ENCODE assay signal across 11 mouse cellular contexts in the genomic region with DNA sequence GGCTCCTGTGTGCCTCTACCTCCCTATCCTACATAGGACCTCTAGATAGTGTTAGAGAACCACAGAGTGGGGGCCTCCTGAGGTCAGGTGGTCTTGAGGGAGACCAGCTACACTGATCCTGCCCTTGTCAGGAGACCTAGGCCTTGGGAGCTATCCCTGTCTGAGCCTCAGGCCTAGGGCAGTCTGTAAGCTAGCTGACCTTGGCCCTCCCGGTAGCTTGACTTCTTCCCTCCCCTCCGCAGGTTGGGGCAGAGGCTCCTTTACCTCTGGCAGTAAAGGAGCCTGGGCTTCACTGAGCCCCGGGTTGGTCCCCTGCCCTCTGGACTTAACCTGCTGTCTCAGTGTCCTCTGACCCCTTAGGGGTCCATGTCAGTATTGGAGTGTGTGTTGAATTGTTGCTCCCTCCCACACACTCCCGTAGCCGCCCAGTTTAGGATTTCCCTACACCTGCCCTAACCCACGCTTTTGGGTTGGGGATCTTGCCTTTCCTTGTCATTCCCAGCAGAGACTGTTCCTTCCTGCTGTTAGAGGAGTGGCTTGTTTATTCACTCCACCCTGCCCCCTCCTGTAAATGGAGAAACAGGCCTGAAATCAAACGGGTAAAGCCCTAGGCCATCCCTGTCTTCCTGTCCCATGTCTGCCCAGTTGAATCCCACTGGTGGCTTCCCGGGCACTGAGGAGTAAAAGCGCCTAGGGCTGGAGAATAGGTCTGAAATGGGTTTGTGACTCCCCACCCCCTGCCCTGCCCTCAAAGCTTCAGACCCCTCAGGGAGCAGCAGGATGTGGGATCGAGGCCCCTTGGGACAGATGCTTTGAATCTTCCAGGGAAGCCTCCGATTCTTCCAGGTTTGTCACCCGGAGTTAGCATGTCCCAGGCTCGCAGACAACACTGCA. TPM values are rescaled to one million over a fixed set of nuclear protein-coding genes. Genes with fewer than 3 reads are reported as not detected.
DNase-seq lines count a peak whose midpoint lies in the region; ATAC-seq and TF ChIP-seq lines count a peak whose summit lies in the region.
"Had no signal": no experiment of that assay in that cellular context is flagged by ENCODE, and none has a peak within 500 bp of the region (broad histone marks: within the 10 kb centered on the region; RNA-seq: fewer than 3 reads in every experiment).

No protein-coding gene starts in this region.

- H3K4me2 ChIP-seq in hindbrain, embryonic 14.5 days (replicated peaks): no peak overlapping the region
- H3K4me2 ChIP-seq in neural tube, embryonic 12.5 days (replicated peaks): no peak overlapping the region

- H3K4me1 ChIP-seq in hindbrain, embryonic 10.5 days (replicated peaks): peaks cover 31% of the 10 kb centered on the region
- H3K4me1 ChIP-seq in hindbrain, embryonic 14.5 days (replicated peaks; ENCODE audit: control insufficient read depth, insufficient read depth, low read length): peaks cover 16% of the 10 kb centered on the region
- H3K4me1 ChIP-seq in neural tube, embryonic 12.5 days: peaks cover 19% of the 10 kb centered on the region
- H3K4me1 ChIP-seq in thymus, adult 2 months (replicated peaks; ENCODE audit: control insufficient read depth, insufficient read depth, low read length): peaks cover 6% of the 10 kb centered on the region

- H3K36me3 ChIP-seq in hindbrain, embryonic 10.5 days: peaks cover 99% of the 10 kb centered on the region
- H3K36me3 ChIP-seq in hindbrain, embryonic 14.5 days (replicated peaks; ENCODE audit: control insufficient read depth, insufficient read depth): peaks cover 77% of the 10 kb centered on the region
- peaks cover 76% of the 10 kb centered on the region for H3K36me3 ChIP-seq in neural tube, embryonic 12.5 days
- H3K36me3 ChIP-seq in thymus, adult 2 months (ENCODE audit: control insufficient read depth, insufficient read depth, low read length): peaks cover 48% of the 10 kb centered on the region

- DNase-seq in cerebellum, adult 8-10 months: peak; percentile 17
- no peak for DNase-seq in cerebellum, adult 11-12 months
- DNase-seq in hindbrain, embryonic 10.5 days (ENCODE audit: low spot score): no peak
- no peak for DNase-seq in hindbrain, embryonic 14.5 days (ENCODE audit: low spot score)
- no peak for DNase-seq in neural tube, embryonic 10.5 days (ENCODE audit: extremely low spot score, low spot score)
- DNase-seq in testis, postnatal 10 days (ENCODE audit: low spot score): peak; percentile 42
- no peak for DNase-seq in thymus, adult 2 months
- DNase-seq: B cell, adult 2 months; left cerebral cortex, postnatal 4 days had no signal

- no peak for TF ChIP-seq CTCF in thymus, adult 2 months (IDR thresholded peaks at IDR 0.05; ENCODE audit: borderline replicate concordance, control insufficient read depth, extremely low read depth, insufficient read depth, low read length, poor library complexity)

- H3K9me3 ChIP-seq in hindbrain, embryonic 10.5 days: no peaks in the 10 kb centered on the region
- no peaks in the 10 kb centered on the region for H3K9me3 ChIP-seq in hindbrain, embryonic 14.5 days (ENCODE audit: control insufficient read depth, low read length)
- H3K9me3 ChIP-seq in neural tube, embryonic 12.5 days: no peaks in the 10 kb centered on the region

- TF ChIP-seq POLR2A in thymus, adult 2 months (IDR thresholded peaks at IDR 0.05; ENCODE audit: control insufficient read depth, extremely low read depth, insufficient read depth, low read length, poor library complexity): no peak

- H3K9ac ChIP-seq in hindbrain, embryonic 14.5 days: no peak overlapping the region
- H3K9ac ChIP-seq in neural tube, embryonic 12.5 days: no peak overlapping the region

- H3K4me3 ChIP-seq in hindbrain, embryonic 10.5 days: no peak overlapping the region
- H3K4me3 ChIP-seq in hindbrain, embryonic 14.5 days (replicated peaks; ENCODE audit: low read length): no peak overlapping the region
- no peak overlapping the region for H3K4me3 ChIP-seq in neural tube, embryonic 12.5 days
- H3K4me3 ChIP-seq in thymus, adult 2 months (ENCODE audit: control insufficient read depth, insufficient read depth, low read length): no peak overlapping the region

- no peaks in the 10 kb centered on the region for H3K27me3 ChIP-seq in hindbrain, embryonic 10.5 days (ENCODE audit: insufficient read depth, poor library complexity, severe bottlenecking)
- no peaks in the 10 kb centered on the region for H3K27me3 ChIP-seq in hindbrain, embryonic 14.5 days (ENCODE audit: control insufficient read depth, insufficient read depth, low read length)
- no peaks in the 10 kb centered on the region for H3K27me3 ChIP-seq in neural tube, embryonic 12.5 days (replicated peaks)
- no peaks in the 10 kb centered on the region for H3K27me3 ChIP-seq in thymus, adult 2 months (ENCODE audit: control insufficient read depth, insufficient read depth, low read length)

- 67% methylated on average over 13 of the region's 13 CpGs for WGBS in hindbrain, embryonic 10.5 days
- WGBS in hindbrain, embryonic 14.5 days: 59% methylated on average over 13 of the region's 13 CpGs
- WGBS in neural tube, embryonic 12.5 days: 70% methylated on average over 13 of the region's 13 CpGs
- 92% methylated on average over 13 of the region's 13 CpGs for WGBS in thymus, adult 2 months

- ATAC-seq in hindbrain, embryonic 14.5 days (ENCODE audit: low FRiP score): no peak
- ATAC-seq in neural tube, embryonic 12.5 days (ENCODE audit: low FRiP score, low read depth): no peak
- ATAC-seq: lung, postnatal 0 days had no signal

- peak overlapping the region; percentile 40; the same call in 1 of the 2 replicates for H3K27ac ChIP-seq in hindbrain, embryonic 10.5 days
- no peak overlapping the region for H3K27ac ChIP-seq in hindbrain, embryonic 14.5 days
- H3K27ac ChIP-seq in neural tube, embryonic 12.5 days: 0 out of 2 replicates have a peak overlapping the region, but pooled peaks have one; percentile 39
- H3K27ac ChIP-seq in thymus, adult 2 months (ENCODE audit: control insufficient read depth, insufficient read depth, low read length): no peak overlapping the region

RNA-seq across cellular contexts. Expression of a gene that starts 4.4 kb away (rescaled TPM):
- 0.54 and 0.78 TPM in 2 replicates for polyA plus RNA-seq in hindbrain, embryonic 10.5 days (2016; fragmentation: Nextera tagmentation; extraction: Ambion mirVana)
- 2.0 and 2.2 TPM in 2 replicates for polyA plus RNA-seq in hindbrain, embryonic 14.5 days (2014; fragmentation: Nextera tagmentation; extraction: Ambion mirVana)
- polyA plus RNA-seq in neural tube, embryonic 12.5 days (2016; fragmentation: Nextera tagmentation; extraction: Ambion mirVana): 0.97 and 1.4 TPM in 2 replicates
- polyA plus RNA-seq in thymus, adult 2 months (2012; rRNA removed): 108 and 187 TPM in 2 replicates

RNA-seq across cellular contexts. Expression of a gene that starts 7.6 kb away (rescaled TPM):
- not detected in 2 replicates for polyA plus RNA-seq in hindbrain, embryonic 10.5 days (2016; fragmentation: Nextera tagmentation; extraction: Ambion mirVana)
- polyA plus RNA-seq in hindbrain, embryonic 14.5 days (2014; fragmentation: Nextera tagmentation; extraction: Ambion mirVana): not detected in 2 replicates
- not detected in 2 replicates for polyA plus RNA-seq in neural tube, embryonic 12.5 days (2016; fragmentation: Nextera tagmentation; extraction: Ambion mirVana)
- polyA plus RNA-seq in thymus, adult 2 months (2012; rRNA removed): not detected in 2 replicates

RNA-seq across cellular contexts. Expression of a gene that starts 11.0 kb away (rescaled TPM):
- polyA plus RNA-seq in hindbrain, embryonic 10.5 days (2016; fragmentation: Nextera tagmentation; extraction: Ambion mirVana): 101 and 118 TPM in 2 replicates
- polyA plus RNA-seq in hindbrain, embryonic 14.5 days (2014; fragmentation: Nextera tagmentation; extraction: Ambion mirVana): 93.2 and 107 TPM in 2 replicates
- 142 and 146 TPM in 2 replicates for polyA plus RNA-seq in neural tube, embryonic 12.5 days (2016; fragmentation: Nextera tagmentation; extraction: Ambion mirVana)
- 106 and 111 TPM in 2 replicates for polyA plus RNA-seq in thymus, adult 2 months (2012; rRNA removed)

RNA-seq across cellular contexts. Expression of a gene that starts 12.5 kb away (rescaled TPM):
- polyA plus RNA-seq in hindbrain, embryonic 10.5 days (2016; fragmentation: Nextera tagmentation; extraction: Ambion mirVana): 152 and 174 TPM in 2 replicates
- 182 and 202 TPM in 2 replicates for polyA plus RNA-seq in hindbrain, embryonic 14.5 days (2014; fragmentation: Nextera tagmentation; extraction: Ambion mirVana)
- polyA plus RNA-seq in neural tube, embryonic 12.5 days (2016; fragmentation: Nextera tagmentation; extraction: Ambion mirVana): 169 and 170 TPM in 2 replicates
- polyA plus RNA-seq in thymus, adult 2 months (2012; rRNA removed): 227 and 284 TPM in 2 replicates

RNA-seq across cellular contexts. Expression of a gene that starts 42.7 kb away (rescaled TPM):
- 12.6 and 29.0 TPM in 2 replicates for polyA plus RNA-seq in hindbrain, embryonic 10.5 days (2016; fragmentation: Nextera tagmentation; extraction: Ambion mirVana)
- polyA plus RNA-seq in hindbrain, embryonic 14.5 days (2014; fragmentation: Nextera tagmentation; extraction: Ambion mirVana): 49.7 and 51.7 TPM in 2 replicates
- 54.3 and 62.6 TPM in 2 replicates for polyA plus RNA-seq in neural tube, embryonic 12.5 days (2016; fragmentation: Nextera tagmentation; extraction: Ambion mirVana)
- polyA plus RNA-seq in thymus, adult 2 months (2012; rRNA removed): 0.13 and 0.19 TPM in 2 replicates

Comparison
In these comparisons a context has a peak if more than half of its experiments do, and no peak if none do; other contexts are left out.
1. DNase-seq: peak in cerebellum, adult 8-10 months (single experiment) and testis, postnatal 10 days (single experiment); none in cerebellum, adult 11-12 months (single experiment), hindbrain, embryonic 10.5 days (single experiment), hindbrain, embryonic 14.5 days (single experiment), neural tube, embryonic 10.5 days (single experiment) and thymus, adult 2 months (single experiment).
2. H3K27ac ChIP-seq: peak in hindbrain, embryonic 10.5 days (single experiment) and neural tube, embryonic 12.5 days (single experiment); none in hindbrain, embryonic 14.5 days (single experiment) and thymus, adult 2 months (single experiment).
3. RNA of a gene that starts 4.4 kb away (polyA plus RNA-seq): 108 to 187 TPM in thymus, adult 2 months; 2.0 to 2.2 TPM in hindbrain, embryonic 14.5 days, 0.97 to 1.4 TPM in neural tube, embryonic 12.5 days and 0.54 to 0.78 TPM in hindbrain, embryonic 10.5 days; every median in the first group is over 10 times any median in the second.